Mouse (Mus musculus) bone marrow, adult 2 months (tissue): ENCODE results near the gene Stox2.

Experiments
- CTCF ChIP-seq: fragments of 200-500 bp; IDR thresholded peaks from 2 replicates; pipeline ENCODE4 v1.5.1; 2011; ENCODE audit warnings: low read length, control low read depth; ENCODE audit not compliant: control insufficient read depth, insufficient read depth
- POLR2A ChIP-seq: fragments of 200-500 bp; IDR thresholded peaks from 2 replicates; pipeline ENCODE4 v1.6.1; 2011; ENCODE audit warnings: low read depth, mild to moderate bottlenecking, control low read depth, low read length, borderline replicate concordance; ENCODE audit not compliant: control insufficient read depth

GRCm38 (mm10) chr8:47135586-47135985 lies 310.6 kb downstream of the Stox2 start:
- no peak for TF ChIP-seq POLR2A
- TF ChIP-seq CTCF: no peak
